Mouse (Mus musculus) embryo, embryonic 11.5 days (tissue): ENCODE data around the gene Ostm1.

Experiments
- DNase-seq: peaks from one replicate; pipeline ENCODE4 v3.0.0-alpha.2; 2012; ENCODE audit warnings: low read depth, low spot score

Ostm1 gene

DNA sequence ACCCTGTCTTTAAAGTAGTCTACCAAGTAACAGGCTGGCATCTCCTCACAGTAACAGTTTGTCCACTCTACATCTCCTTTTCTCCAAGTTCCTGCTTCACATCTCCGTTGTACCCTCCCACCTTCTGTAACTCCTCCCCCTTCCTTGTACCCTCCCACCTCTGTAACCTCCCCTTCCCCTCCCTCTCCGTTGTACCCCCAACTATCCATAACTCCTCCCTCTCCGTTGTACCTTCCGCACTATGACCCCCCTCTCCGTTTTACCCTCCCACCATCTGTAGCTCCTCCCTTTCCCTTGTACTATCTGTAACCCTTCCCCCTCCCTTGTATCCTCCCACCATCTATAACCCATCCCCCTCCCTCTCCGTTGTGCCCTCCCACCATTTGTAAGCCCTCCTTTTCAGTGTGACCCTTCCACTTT, 97.0 kb downstream of the Ostm1 start:
- no peak for DNase-seq

DNA sequence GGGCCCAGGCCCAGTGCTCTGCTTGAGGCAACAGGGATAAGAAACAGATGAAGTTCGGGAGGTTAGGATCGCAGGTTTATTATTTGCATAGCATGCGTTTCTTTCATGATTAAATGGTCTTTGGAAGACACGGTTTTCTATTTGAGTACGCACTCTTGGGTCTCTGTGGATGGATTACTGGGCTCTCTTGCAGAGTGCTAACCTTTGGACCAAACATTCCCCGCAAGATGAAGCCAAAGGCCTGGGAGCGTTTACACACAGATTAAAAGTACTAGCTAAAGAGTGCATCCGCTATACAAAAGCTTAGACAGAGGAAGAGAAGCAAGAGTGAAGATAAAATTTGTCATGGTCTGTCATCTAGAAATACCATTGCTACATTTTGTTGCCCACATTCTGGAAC, 98.8 kb downstream of the Ostm1 start:
- DNase-seq = no peak

DNA sequence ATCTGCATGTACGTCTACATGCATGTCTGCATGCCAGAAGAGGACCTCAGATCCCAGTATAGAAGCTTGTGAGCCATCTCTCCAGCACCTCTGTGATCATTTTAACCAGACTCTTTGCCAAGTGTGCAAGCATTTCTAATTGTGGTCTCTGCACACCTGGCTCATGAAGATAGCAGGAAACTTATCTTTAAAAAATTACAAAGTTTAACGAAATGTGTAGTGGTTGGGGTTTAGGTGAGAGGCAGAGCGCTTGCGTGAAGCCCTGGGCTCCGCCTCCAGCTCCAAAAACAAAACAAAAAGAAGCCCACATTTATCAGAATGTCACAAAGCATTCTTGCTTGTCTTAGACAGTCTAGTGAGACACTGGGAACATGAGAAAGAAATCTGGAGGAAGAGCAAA, 104.3 kb downstream of the Ostm1 start:
- DNase-seq = no peak

DNA sequence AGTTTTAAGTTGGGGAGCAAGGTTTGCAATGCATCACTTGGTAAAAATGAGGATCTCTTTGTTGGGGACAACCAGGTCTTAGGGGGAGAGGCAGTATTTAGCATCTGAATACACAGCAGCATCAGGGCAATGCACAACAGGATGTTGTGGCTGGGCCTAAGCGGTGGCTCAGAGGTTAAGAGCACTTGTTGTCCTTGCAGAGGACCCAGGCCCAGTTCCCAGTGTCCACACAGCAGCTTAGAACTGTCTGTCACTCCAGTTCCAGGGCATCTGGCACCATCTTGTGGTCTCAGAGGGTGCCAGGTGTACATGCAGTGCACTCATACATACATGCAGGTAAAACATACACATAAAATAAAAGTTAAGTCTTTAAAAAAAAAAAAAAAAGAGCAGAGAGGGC, 106.1 kb downstream of the Ostm1 start:
- DNase-seq = no peak

DNA sequence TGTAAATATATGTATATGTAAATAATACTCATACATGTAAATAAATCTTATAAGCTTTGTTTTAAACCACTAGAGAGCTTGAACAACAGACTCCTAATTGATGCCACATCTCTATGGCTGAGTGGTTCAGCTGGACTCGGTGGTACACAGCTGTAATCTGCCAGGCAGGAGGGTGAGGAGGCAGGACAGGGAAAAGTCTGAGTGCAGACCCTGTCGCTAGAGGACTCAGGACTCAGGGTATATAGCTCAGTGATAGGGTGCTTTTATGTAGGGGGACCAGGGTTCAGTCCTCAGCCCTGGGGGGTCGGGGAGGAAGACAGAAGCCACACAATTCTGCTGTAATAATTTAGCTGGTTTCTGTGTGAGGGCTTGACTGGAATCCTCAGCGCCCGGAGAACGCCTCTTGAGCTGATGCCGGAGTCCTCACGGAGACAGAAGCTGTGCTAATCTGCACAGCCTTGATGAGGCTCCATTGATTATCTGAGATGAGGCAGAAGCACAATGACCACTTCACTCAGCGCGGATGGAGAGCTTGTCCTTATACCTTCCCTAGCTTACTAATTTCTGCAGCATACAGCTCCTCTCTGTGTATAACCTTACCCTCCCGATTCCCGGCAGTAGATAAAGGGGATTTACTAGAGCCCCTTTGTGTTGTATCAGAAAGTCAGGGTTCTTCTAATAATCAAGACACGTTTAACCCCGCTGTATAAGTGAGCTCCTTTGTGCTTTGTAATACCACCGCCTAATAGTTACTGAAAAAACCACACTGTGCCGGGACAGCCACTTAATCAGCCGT, 106.8 kb downstream of the Ostm1 start:
- no peak for DNase-seq

DNA sequence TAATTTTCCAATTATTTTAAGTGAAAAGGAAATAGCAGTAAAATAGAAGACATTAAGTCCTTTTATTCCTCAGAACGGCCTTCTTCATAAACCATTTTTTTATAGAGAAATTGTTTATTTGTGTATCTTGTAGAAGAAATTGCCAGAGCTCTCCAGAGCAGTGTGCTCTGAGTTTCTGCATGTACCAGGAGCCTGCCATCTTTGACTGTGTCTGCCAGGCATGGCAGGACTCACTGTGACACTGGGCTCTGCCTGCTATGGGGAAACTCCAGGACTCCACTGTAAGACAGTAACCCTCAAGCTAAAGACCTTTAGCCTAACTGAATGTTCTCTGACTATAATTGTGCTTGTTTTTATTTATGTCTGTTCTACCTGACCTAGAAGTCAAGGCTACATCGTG, 107.4 kb downstream of the Ostm1 start:
- DNase-seq = no peak

DNA sequence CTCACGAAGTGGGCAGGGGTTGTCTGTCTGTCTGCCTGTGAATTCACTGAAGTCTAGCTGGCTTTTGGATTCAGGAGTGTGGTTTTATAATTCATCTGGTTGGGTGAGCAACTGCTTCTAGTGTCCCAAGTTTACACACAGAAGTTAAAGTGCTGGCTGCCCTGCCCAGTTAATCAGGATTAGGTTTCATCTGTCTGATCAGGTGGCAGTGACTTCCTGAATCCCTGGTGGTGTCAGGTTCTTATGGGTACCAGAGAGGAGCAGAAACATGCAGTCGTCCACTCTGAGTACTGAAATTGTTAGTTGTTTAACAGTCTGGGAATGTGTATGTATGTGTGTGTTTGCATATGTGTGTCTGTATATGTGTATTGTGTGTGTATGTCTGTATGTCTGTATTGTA, 108.5 kb downstream of the Ostm1 start:
- DNase-seq = no peak

DNA sequence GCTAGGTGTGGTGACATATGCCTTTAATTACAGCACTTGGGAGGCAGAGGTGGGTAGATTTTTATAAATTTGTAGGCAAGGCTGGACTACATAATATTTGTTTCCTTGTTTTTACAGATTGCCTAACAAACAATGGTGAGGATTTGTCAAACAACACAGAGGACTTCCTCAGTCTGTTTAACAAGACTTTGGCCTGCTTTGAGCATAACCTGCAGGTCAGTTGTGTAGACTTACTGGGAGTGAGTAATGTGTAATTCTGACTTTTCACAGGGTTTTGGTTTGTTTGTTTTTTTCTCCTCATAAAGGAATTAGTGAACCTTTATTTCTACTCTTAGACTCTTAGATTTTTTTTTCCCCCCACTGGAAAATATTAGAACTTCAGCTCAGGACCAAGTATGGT, 109.2 kb downstream of the Ostm1 start:
- DNase-seq = no peak

DNA sequence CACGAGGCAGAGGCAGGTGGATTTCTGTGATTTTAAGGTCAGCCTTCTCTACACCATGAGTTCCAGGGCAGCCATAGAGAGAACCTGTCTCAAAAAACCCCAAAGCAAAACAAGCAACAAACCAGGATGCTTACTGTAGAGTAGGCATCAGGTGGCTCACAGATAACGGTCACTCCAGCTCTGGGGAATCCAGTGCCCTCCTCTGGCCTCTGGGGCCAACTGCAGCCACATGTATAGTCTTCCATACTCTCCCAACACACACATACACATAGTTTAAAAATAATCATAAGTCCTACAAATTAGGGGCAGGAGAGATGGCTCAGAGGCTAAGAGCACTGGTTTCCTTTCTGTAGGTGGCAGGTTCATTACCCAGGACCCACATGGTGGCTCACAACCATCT, 109.9 kb downstream of the Ostm1 start:
- DNase-seq = no peak

DNA sequence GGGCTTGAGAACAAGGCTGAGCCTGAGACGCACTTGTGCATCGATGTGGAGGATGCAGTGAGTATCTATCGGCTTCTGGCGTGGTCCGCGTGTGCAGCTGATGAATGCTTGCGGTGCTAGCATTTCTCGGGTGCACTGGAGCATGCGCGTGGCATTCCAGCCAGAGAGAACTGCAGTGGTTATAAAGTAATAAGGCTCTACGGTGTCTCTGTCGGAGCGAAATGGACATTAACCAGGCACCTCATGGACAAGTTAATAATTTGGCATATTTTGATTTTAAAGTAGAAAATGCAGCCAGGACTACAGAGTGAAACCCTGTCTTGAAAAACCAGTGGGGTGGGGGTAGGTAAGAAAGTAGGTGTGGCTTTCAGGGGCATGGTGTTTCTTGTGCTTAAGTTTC, 112.7 kb downstream of the Ostm1 start:
- DNase-seq = no peak

DNA sequence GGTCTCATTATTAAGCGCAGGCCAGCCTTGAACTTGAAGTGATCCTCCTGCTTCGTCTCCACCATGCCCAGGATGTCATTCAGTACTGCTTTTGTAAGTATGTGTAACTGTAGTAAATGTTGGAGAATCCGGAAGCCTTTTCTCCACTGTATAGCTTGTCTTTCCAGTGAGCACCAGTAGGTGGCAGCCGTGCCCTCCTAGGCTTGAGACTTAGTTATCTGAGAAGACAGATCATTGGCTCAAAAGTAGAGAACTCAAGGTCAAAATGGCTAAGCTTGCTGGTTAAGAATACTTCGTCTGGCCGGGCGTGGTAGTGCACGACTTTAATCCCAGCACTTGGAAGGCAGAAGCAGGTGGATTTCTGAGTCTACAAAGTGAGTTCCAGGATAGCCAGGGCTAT, 113.4 kb downstream of the Ostm1 start:
- DNase-seq = no peak

DNA sequence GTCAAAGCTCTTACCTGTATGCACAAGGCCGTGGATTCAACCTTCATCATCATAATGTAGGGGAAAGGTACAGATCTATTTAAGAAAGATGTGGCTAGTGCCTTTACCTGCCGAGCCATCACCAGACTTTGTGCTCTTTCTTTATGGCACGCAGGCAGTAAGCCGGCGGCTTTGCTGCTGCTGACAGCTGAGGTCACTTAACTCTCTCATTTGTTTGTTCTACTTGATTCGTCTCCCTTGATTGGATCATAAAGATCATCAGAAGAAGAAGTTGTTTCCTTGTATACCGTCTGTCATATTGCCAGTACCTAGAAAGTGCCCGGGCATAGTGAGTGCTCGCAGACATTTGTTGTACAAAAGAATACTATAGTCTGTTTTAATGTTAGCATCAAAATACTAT, 114.8 kb downstream of the Ostm1 start:
- no peak for DNase-seq

DNA sequence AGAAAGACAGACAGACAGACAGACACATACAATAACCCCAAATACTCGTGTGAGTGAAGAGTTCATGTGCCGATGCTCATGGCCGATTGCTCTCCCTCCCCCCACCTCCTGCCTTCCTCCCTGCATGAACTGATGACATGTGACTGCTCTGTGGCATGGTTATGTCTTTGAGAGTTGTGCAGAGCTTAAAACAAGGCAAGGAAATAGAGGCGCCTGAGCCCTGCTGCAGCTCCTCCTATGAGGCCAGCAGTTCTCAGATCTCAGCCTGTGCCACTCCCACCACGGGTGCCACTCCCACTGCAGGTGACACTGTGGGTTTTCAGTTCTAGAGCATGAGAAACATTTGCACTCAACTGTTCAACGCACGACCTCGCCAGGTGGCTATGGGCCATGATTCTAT, 115.4 kb downstream of the Ostm1 start:
- no peak for DNase-seq

DNA sequence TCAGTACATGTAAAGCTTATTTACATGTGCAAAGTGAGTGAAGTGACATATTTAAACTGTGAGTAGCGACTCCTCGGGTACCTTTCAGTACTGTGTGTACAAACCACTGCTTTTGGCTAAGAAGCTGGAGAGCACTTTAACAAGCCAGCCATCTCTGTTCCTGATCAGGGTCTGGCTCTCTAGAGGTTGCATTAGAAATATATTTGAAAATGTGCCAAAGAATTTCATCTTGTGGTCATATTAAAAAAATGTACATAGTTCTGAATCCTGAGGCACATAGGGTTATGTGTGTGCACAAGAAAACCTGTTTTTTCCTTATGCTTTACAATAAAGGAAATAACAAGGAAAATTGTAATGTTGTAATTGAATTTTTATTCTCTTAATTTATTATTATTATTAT, 118.5 kb downstream of the Ostm1 start:
- DNase-seq = no peak

DNA sequence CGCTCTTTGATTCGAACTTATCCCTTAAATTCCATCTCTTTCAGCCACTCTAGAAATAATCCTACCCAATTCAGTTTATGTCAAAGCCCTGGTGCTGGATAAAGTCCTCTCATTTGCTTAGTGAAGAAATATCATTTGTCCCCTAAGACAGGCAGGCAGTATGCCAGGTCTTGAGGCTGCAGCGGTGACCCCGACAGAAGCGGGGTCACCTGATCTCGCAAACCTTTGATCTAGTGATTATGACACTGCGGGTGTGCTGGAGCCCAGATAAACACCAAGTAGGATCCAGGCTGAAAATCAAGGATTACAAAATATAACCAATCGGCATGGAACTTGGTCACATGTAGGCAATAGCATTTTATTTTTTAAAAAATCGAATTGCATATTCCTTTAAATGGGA, 131.1 kb downstream of the Ostm1 start:
- DNase-seq = no peak

DNA sequence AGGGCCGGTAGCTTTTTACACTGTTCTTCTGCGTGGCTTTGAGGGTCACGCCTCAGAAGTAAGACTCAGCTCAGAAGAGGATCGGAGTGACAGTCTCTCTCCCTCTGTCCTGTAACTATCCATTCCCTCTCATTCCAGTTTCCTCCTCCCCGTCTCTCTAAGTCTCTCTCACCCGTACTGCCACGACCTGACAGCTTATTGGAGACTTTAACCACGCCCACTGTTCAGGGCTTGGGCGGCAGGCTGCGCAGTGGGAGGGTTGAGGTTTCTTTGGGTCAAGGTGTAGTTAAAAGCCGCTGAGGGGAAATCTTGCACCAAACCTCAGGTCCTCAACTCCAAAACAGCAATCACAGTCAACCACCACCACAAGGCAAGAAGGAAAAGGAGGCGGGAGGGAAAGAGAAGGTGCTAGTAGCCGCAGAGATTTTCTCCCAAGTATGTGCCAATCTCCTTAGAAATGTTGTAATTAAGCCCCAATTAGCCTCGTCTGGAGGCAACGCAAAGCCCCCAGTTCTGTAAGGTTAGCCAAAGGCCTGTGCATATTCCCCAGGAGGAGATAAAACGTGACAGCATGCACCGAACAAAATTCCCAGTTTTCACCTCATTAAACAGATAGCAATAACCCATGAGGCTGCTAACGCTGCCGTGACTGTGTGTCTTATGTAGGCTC, 131.9 kb downstream of the Ostm1 start:
- no peak for DNase-seq

DNA sequence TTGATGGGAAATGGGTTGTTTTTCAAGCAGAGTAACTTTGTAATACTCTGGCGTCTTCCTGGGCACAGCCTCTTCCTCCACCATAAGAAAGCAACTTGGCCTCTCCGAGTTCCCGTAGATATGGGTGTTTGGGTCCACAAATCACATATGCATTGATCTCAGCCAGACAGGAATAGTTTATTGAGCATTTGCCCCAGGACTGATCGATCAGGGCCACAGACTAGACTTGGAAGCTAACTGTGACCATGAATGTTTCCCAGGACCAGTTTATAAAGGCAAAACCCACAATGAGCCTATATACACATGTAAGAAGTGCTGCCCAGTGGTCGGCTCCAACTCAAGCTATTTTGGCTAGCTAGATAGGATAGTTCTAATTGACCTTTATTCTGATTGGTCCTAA, 138.5 kb downstream of the Ostm1 start:
- DNase-seq = no peak

DNA sequence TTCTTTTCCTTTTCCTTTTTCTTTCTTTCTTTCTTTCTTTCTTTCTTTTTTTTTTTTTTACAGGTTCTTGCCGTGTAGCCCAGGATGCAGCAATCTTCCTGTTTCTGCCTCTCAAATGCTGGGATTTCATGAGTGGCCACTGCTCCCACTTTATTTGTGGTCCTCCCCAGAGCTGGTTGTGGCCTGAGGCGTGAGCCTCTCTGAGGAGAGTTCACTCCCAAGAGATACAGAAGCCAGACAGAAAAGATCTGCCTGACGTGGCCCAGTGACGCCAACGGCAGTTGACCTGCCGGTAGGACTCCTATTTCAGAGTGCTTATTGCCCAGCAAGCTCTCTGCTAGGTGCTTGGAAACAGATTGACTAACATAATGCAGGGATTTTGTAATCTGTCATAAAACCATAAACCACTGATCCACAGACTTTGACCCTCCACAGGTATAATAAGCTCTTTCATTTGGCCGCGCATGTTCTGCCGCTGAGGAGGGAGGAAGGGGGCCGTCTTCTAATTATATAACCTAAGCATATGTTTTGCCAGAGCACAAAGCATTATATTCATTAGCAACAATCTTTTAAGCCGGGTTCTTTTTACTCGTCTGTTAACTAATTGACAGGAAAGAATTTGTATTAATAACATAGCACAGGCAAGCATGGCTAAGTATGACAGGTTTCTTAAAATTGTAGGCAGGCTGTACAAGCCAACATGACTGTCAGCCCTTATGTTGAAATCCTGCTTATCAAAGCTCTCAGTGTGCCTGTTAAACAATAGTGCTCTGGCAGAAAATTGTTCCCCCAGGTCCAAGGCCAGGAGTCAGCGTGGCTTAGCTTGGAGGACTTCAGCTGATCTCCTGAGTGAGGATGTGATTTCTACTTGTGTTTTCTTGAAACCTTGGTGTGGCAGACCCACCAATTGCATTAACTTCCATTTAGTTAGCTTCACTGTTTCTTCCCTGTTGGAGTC, 139.9 kb downstream of the Ostm1 start:
- no peak for DNase-seq

DNA sequence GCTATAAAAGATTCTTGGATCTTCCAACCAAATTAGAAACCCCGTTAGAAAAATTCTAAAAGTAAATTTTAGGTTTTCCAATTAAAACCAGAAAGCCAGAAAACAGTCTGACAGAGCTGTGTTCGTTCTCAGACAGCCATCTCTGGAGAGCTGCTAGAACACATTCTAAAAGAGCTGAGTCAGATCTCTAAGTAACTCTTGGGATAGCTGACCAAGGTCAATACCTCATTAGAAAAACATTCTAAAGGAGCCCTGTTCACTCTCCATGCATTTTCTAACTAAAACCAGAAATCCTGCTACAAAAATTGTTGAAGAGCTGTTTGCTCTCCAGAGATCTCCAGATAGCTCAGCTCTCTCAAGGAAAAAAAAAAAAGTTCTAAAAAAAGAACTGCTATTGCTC, 146.0 kb downstream of the Ostm1 start:
- no peak for DNase-seq

DNA sequence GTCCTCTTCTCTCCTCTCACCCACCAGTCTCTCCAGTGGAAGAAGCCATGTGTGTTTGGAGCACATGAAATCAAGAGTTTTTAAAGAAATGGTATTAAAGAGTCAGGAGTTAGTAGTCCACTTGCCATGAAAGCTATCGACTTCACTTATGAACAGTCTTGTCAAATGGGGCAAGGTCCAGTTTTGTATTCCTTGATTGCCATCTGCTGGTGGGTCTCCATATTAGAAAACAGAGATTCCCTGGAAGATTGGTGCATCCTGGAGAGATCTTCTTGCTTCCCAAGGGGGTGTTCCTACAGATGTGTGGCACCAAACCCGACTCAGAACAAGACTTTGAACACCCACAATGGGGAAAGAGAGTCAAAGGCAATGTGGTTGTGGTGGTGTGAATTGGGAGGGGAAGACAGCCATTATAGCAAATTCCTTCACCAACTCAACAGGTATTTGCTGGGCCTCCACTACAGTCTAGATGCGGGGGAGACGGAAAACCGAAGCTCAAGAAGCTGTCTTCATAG, 151.0 kb downstream of the Ostm1 start:
- no peak for DNase-seq

DNA sequence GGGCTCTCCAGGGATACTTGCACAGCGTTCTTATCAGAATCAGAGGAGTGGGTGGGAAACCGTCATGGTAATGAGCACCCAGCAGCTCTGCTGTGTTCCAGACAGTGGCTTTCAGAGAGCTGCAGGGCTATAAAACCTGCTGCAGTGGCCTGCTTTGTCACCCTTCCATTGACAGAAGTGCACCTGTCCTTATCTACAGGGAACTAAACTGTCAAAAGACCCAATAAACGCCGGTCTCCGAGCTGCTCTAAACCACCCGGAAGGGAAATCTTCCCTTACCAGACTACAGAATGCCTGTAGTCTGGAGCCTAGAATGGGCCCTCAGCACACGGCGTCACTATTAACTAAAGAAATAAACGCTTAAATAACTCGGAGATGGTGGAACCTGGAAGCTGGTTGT, 168.2 kb downstream of the Ostm1 start:
- no peak for DNase-seq
